Mouse (Mus musculus): Measurements from ENCODE around the gene Pdgfb.

The Pdgfb gene

GRCm38 (mm10) chr15:80006156-80006555, 8.6 kb downstream of the Pdgfb start:
- no peak for DNase-seq

GRCm38 (mm10) chr15:80005436-80005835, 9.3 kb downstream of the Pdgfb start:
- DNase-seq = no peak

- DNase-seq = no peak
Measured at GRCm38 (mm10) chr15:80004644-80005340, 10.0 kb downstream of the Pdgfb start.

- no peak for DNase-seq
Measured at GRCm38 (mm10) chr15:80003581-80003980, 11.2 kb downstream of the Pdgfb start.

- DNase-seq = no peak
Measured at GRCm38 (mm10) chr15:80001601-80002000, 13.2 kb downstream of the Pdgfb start.

- DNase-seq = no peak
Measured at GRCm38 (mm10) chr15:80000694-80001093, 14.1 kb downstream of the Pdgfb start.

- DNase-seq = no peak
Measured at GRCm38 (mm10) chr15:79997988-79998387, 16.8 kb downstream of the Pdgfb start.

GRCm38 (mm10) chr15:79996781-79997180, 18.0 kb downstream of the Pdgfb start:
- no peak for DNase-seq

GRCm38 (mm10) chr15:79995552-79995951, 19.2 kb downstream of the Pdgfb start:
- DNase-seq = no peak

GRCm38 (mm10) chr15:79994566-79994965, 20.2 kb downstream of the Pdgfb start:
- DNase-seq = no peak

- no peak for DNase-seq
Measured at GRCm38 (mm10) chr15:79986182-79986581, 28.6 kb downstream of the Pdgfb start.

- no peak for DNase-seq
Measured at GRCm38 (mm10) chr15:79985471-79985870, 29.3 kb downstream of the Pdgfb start.

GRCm38 (mm10) chr15:79984152-79984551, 30.6 kb downstream of the Pdgfb start:
- no peak for DNase-seq

GRCm38 (mm10) chr15:79980716-79981115, 34.1 kb downstream of the Pdgfb start:
- no peak for DNase-seq

GRCm38 (mm10) chr15:79972186-79972585, 42.6 kb downstream of the Pdgfb start:
- DNase-seq = no peak

GRCm38 (mm10) chr15:79970940-79971339, 43.8 kb downstream of the Pdgfb start, which contains the start of gene Cbx7:
Gene Cbx7, minus strand, starts transcription at chr15:79971119.
- DNase-seq = no peak

- DNase-seq = no peak
Measured at GRCm38 (mm10) chr15:79970491-79970890, 44.3 kb downstream of the Pdgfb start.

GRCm38 (mm10) chr15:79967346-79967745, 47.4 kb downstream of the Pdgfb start:
- DNase-seq = no peak

- no peak for DNase-seq
Measured at GRCm38 (mm10) chr15:79964376-79964775, 50.4 kb downstream of the Pdgfb start.

- peak; percentile 87 for DNase-seq
Measured at GRCm38 (mm10) chr15:79962661-79963060, 52.1 kb downstream of the Pdgfb start.

GRCm38 (mm10) chr15:79961366-79961921, 53.3 kb downstream of the Pdgfb start:
- DNase-seq = peak; percentile 21

- DNase-seq = no peak
Measured at GRCm38 (mm10) chr15:79958418-79958817, 56.4 kb downstream of the Pdgfb start.

GRCm38 (mm10) chr15:79956559-79956958, 58.2 kb downstream of the Pdgfb start:
- no peak for DNase-seq

- no peak for DNase-seq
Measured at GRCm38 (mm10) chr15:79953470-79953869, 61.3 kb downstream of the Pdgfb start.
